Mouse (Mus musculus): ENCODE data around the gene Sspo. TPM values are rescaled to one million over a fixed set of nuclear protein-coding genes. Genes with fewer than 3 reads are reported as not detected.

Gene Sspo
- total RNA-seq, 2 experiments from 2014 or later, result not detected

- no peak for ATAC-seq (replicated peaks; ENCODE audit: low FRiP score, low TSS enrichment, poor library complexity, severe bottlenecking)
These were observed 13.4 kb upstream of the Sspo start for GRCm38 (mm10) chr6:48434651-48435050.

DNA sequence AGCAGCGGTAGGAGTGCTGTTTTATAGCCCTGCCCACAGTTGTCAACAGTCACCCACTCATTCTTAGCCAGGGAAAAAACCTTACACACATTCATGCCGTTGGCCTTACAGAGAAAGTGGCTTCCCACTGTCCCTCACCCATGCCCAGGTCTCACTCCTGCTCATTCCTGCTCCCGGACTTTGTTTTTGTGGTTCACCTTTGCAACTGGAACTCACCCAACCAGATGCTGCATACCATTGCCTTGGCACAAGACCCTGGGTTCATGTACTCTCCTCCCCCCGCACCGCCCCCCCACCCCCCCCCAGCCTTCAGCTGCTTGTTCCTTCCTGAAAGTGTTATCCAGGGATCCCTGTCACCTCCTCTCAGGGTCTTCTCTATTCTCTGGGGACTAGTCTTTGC is 12.9 kb upstream of the Sspo start:
- ATAC-seq (replicated peaks; ENCODE audit: low FRiP score, low TSS enrichment, poor library complexity, severe bottlenecking), result no peak

DNA sequence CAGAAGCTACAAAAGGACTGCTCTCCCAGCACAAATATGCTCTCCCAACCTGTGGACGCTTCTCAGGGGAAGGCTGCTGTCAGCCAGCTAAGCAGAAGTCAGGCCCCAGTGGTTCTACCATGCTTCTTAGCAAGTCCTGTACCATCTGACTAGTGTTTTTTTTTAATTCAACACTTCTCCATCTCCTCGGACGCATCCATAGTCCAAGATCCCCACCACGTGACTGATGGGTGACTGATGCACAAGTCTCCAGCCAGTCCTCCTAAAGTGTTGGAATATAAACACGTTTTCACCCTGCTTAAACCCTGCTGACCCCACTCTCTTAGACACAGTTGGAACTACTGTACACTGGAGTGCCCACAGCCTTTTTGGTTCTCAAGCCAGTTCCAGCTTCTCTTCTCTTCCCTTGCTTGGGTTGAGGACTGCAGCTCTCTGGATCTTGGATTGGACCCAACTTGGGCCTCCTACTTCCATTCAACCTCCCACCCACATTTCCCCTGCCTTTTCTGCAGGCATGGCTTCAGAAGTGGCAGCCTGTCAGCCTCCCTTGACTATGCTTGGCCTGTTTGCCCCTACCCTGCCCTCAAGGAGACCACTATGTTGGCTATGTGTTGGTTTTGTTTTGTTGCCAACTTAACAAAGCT is 12.2 kb upstream of the Sspo start:
- ATAC-seq (replicated peaks; ENCODE audit: low FRiP score, low TSS enrichment, poor library complexity, severe bottlenecking), result no peak

DNA sequence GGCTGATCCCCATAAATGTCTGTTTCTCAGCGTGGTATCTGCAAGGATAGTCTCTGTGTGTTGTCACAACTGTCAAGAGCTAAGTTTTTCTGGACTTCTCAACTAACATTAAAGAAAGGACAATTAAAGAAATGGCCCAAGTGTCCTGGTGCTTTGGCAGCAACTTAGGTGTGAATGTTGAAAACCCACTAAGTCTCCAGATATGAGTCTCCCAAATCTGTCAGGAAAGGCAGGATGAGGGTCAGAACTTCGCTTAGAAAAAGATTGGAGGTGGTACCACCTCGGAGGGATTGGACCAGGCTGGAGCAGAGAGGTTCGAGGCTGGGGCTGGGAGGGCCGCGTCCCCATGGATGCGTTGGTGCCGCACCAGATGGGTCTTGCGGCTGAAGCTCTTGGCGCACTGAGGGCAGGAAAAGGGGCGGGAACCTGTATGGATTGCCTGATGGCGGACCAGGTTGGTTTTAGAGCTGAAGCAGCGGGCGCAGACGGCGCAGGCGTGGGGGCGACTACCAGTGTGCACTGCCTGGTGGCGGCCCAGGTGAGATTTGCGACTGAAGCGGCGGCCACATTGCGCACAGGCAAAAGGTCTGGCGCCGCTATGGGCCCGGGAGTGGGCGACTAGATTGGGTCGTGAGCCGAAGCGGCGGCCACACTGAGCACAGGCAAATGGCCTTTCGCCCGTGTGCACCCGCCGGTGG is 10.2 kb upstream of the Sspo start:
- ATAC-seq (replicated peaks; ENCODE audit: low FRiP score, low TSS enrichment, poor library complexity, severe bottlenecking), result no peak

GRCm38 (mm10) chr6:48438475-48439125 is 9.4 kb upstream of the Sspo start:
- ATAC-seq (replicated peaks; ENCODE audit: low FRiP score, low TSS enrichment, poor library complexity, severe bottlenecking), result no peak

GRCm38 (mm10) chr6:48439654-48440053 is 8.4 kb upstream of the Sspo start:
- ATAC-seq (replicated peaks; ENCODE audit: low FRiP score, low TSS enrichment, poor library complexity, severe bottlenecking), result no peak

GRCm38 (mm10) chr6:48440306-48441014 is 7.6 kb upstream of the Sspo start:
- no peak for ATAC-seq (replicated peaks; ENCODE audit: low FRiP score, low TSS enrichment, poor library complexity, severe bottlenecking)

GRCm38 (mm10) chr6:48443592-48444309 is 4.3 kb upstream of the Sspo start:
- peak; percentile 65 for ATAC-seq (replicated peaks; ENCODE audit: low FRiP score, low TSS enrichment, poor library complexity, severe bottlenecking)

- no peak for ATAC-seq (replicated peaks; ENCODE audit: low FRiP score, low TSS enrichment, poor library complexity, severe bottlenecking)
These were observed 3.5 kb upstream of the Sspo start for GRCm38 (mm10) chr6:48444310-48445180.

GRCm38 (mm10) chr6:48445181-48446101 is 2.6 kb upstream of the Sspo start, which contains the start of gene Zfp467:
Gene Zfp467 (minus strand): TSS chr6:48445825.
- ATAC-seq (replicated peaks; ENCODE audit: low FRiP score, low TSS enrichment, poor library complexity, severe bottlenecking), result 0 out of 2 replicates have a peak, but pooled peaks have one; percentile 45

DNA sequence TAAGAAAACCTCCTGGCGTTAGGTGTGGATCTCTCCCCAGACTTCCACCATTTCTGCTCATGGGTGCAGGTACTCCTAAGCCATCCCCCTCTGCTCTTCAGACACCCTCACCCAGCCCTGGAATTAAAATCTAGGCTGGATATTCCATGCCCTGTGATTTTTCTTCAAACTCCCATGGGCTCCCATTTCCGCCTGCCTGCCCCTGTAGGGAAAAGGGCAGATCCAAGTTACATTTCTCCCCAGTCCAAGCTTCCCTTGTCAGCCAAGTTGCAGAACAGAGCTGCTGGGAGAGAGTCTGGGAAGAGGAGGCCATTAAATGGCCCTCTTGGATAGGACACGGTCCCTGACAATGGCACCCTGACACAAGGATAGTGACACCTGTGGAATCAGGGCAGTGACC is 1.8 kb upstream of the Sspo start:
- ATAC-seq (replicated peaks; ENCODE audit: low FRiP score, low TSS enrichment, poor library complexity, severe bottlenecking), result no peak

DNA sequence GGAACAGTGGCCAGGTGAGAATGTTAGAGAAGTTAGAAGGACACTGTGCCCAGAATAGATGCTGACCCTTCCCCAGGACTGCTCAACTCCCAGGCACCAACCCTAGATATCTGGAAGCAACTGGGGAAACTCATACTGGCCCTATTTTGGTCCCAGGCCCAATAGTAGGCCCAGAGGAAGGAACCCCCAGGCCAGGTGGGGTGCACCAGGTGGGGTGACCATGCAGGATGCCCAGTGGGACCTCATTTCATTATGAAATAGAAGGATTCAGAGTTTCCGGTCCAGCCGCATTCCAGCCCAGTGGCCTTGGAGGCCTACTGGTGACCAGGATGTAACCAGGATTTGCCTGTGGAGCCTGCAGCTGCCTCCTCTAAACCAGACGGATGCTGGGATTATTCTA is 1.1 kb upstream of the Sspo start:
- ATAC-seq (replicated peaks; ENCODE audit: low FRiP score, low TSS enrichment, poor library complexity, severe bottlenecking), result no peak

DNA sequence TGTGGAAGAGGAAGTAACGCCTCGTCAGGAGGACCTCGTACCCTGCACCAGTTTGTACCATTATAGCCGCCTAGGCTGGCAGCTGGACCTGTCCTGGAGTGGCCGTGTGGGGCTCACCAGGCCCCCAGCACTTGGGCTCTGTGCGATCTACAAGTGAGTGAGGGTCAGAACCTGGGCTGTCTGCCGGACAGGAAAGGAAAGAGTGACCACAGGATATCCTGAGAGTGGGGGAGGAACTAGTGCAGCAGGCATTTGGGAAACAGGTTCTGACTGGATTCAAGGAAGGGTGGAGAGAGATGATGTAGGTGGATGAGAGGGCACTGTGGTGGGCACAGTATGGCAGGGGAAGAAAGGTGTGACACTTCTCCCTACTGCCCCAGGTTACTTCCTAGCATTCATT is 498 bp downstream of the Sspo start:
- ATAC-seq (replicated peaks; ENCODE audit: low FRiP score, low TSS enrichment, poor library complexity, severe bottlenecking), result no peak

DNA sequence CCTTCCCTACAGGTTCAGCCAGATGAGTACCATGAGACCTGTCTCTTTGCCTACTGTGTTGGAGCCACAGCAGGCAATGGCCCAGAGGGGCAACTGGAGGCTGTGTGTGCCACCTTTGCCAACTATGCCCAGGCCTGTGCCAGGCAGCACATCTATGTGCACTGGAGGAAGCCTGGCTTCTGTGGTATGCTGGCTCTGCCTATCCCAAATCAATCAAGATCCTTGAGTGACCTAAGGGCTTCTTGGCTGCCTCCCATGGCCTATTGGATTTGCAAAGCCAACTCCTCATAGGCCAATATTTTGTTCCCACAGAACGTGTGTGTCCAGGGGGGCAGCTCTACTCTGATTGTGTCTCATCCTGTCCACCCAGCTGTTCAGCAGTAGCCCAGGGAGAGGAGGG is 4.1 kb downstream of the Sspo start:
- ATAC-seq (replicated peaks; ENCODE audit: low FRiP score, low TSS enrichment, poor library complexity, severe bottlenecking), result no peak

DNA sequence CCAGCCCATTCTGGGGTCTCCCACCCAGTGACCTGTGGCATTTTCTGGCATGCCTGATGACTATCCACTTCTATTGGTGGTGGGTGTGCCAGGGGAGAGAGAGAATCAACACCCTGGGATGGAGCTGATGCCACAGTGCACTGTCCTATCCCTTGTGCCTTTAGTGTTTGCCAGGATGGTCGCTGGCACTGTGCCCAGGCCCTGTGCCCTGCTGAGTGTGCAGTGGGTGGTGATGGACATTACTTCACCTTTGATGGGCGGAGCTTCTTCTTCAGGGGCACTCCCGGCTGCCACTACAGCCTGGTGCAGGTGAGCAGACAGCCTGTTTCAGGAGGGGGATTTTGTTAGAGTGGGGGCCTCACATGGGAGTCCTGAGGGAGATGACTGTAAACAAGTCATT is 4.7 kb downstream of the Sspo start:
- ATAC-seq (replicated peaks; ENCODE audit: low FRiP score, low TSS enrichment, poor library complexity, severe bottlenecking), result no peak

GRCm38 (mm10) chr6:48464966-48465679 is 17.1 kb downstream of the Sspo start:
- no peak for ATAC-seq (replicated peaks; ENCODE audit: low FRiP score, low TSS enrichment, poor library complexity, severe bottlenecking)

DNA sequence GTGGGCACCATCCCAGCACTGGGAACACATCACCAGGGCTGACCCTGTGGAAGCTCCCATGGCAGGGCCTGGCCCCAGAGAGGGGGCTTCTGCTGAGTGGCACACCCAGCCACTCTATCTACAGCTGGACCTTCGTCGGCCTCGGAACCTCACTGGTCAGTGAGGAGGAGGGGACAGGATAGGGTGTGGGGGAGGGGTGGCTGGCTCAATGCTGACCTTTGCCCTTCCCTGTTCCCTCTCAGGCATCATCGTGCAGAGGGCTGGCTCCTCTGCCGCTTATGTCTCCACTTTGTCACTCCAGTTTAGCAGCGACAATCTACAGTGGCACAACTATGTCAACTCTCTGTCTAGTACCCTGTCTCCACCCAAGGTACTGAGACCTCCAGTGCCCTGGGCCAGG is 18.7 kb downstream of the Sspo start:
- ATAC-seq (replicated peaks; ENCODE audit: low FRiP score, low TSS enrichment, poor library complexity, severe bottlenecking), result no peak
